Mouse (Mus musculus) kidney, postnatal 14 days (tissue): ENCODE data around the gene Ube2n.
A peak's percentile ranks its signal among the peaks of the same experiment; 100 is the strongest.

Experiments used
- DNase-seq: peaks from one replicate; pipeline ENCODE4 v3.0.0; 2022; ENCODE audit warnings: mixed read lengths

Ube2n gene

DNA sequence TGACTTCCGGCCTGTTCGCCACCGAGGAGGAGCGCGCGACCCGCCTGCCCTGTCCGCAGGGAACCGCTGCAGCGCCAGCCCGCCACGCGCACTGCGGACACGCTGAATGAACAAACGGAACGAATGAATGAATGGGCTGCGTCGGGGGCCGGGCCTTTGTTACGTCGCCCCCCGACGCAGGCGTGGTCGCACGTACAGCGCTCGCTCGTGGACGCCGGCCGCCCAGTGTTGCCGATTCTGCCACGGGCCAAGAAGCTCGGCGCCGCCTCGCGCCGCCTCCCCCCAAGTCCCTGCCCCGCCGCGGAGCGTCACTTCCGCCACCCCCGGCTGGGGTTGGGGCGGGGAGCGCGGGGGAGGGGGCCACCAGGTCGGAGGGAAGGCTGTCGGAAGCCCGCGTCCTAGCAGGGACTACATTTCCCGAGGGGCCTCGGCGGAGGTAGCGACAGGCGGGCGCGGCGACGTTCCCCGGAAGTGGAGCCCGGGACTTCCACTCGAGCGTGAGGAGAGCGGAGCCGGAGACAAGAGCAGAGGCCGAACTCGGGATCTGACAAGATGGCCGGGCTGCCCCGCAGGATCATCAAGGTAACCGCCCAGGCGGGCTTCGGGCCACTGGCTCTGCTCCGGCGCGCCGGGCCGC is at the start of gene Ube2n:
Gene Ube2n (plus strand): TSS at position 490 of the 637 bp plus-strand sequence.
- DNase-seq: peak; percentile 98

DNA sequence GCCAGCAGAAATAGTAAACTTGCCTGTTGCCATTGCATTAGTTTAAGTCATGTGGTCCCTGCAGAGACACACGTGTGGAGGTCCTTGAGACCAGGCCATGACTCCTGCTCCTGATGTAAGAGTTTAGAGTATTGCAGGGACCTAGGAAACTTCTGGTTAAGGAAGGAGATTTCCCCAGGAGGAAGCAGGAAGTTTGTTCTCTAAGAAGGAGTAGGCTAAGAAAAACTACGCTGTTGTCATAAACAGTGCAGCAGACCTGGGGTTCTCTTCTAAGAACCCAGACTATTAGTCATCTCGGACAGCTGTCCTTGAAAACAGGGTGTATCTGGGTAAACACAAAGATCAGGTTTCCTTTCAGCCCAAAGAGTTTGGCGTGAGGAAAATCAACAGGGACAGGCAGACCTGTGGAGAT is 49.5 kb upstream of the Ube2n start:
- DNase-seq: no peak

GRCm38 (mm10) chr10:95468894-95469293 is 46.1 kb upstream of the Ube2n start:
- DNase-seq: no peak

- DNase-seq: no peak
Observed at GRCm38 (mm10) chr10:95471186-95471585, 43.8 kb upstream of the Ube2n start.

DNA sequence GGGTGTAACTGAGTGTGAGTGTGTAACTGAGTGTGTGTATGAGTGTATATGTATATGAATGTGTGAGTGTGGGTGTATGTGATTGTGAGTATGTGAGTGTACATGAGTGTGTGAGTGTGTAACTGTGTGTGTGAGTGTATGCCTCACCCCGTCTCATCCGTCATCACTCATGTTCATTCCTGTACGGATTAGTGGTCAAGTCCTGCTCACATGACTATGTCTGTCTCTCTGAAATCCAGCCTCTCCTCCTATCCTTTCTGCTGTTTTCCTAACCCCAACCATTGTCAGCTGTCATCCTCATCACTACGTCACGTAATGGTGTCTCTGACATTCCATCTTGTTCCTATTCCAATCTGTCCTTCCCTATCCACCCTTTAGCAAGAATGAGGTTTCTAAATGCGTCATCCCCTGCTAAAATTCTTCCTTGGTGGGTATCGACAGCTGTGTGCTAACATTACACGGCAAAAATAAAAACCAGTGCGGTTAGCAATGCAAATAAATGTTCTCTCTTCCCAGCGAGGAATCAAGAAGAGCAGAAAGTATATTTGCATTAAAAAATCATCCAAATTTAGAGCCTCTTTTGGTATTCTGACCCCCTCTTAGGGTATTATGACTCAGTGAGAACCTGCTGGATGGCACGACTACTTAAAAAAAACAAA is 42.9 kb upstream of the Ube2n start:
- no peak for DNase-seq

- DNase-seq: peak; percentile 84
Observed at GRCm38 (mm10) chr10:95475923-95476322, 39.0 kb upstream of the Ube2n start.

DNA sequence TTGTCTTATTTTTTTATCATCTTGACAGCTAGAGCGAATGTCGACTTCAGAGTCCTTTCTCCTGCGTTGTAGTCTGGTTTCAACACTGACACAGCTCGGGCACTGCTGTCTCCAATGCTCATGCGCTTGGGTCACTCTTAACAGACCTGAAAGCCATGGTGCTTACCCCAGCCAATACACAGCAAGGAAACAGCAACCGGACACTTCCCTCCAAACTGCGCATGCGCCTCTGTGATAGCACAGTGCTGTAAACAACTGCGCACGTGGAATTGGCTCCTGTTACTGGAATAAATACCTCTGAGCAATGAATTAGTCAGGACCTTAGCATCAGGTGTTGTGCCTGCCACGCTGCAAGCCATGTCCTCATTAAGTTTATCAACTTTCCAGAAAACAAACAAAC is 37.4 kb upstream of the Ube2n start:
- no peak for DNase-seq

GRCm38 (mm10) chr10:95489653-95490052 is 25.3 kb upstream of the Ube2n start:
- DNase-seq: peak; percentile 50

- DNase-seq: no peak
Observed at GRCm38 (mm10) chr10:95494268-95494667, 20.7 kb upstream of the Ube2n start.

GRCm38 (mm10) chr10:95501033-95501432 is 13.9 kb upstream of the Ube2n start:
- no peak for DNase-seq

DNA sequence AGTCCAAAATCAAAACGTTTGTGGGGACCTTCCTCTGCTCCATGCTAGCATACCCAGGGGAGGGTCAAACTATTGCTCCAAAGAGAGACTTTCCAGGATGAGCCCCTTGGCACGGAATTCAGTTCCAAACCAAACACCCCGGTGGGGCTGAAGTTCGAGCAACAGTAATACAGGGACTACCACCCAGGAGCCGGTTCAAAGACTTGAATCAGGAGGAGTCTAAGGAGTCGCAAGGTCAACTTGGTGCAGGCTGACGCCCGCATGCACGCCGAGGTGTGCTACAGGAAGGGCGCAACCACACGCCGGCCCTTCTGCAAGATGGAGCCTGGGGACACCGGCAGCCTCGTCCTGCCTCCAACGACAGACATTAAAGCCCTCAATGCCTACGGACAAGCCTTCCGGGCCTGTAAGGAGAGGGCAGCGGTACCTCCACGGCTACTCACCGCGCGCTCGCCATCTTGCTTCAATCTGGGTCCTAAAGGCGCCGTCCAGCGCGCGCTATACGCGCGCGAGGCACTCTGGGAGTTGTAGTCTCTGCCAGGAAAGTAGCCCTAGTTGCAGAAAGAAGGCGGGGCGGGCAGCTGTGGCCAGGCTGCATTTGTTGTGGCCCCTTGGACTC is 13.4 kb upstream of the Ube2n start, which contains the start of gene Mrpl42:
Gene Mrpl42 (minus strand): TSS at position 478 of the 619 bp plus-strand sequence.
- peak; percentile 93 for DNase-seq

- no peak for DNase-seq
Observed at GRCm38 (mm10) chr10:95503443-95504235, 11.3 kb upstream of the Ube2n start.

DNA sequence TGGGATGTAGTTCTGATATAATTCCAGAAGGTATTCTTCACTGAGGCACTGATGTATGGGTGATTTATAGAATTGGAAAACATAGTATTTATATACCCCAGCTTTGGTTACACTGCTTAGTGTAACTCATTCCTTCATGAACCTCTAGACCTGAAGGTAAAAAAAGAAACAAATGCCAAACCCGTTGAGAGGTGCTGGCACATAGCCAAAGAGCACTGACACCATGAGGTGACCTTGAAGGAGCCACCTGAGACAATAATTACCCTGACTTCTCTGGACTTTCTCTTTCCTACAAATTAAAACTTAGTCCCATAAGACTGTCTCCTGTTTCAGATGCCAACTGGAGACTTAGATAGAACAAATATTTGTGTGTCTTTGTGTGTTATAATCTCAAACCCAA is 10.6 kb upstream of the Ube2n start:
- peak; percentile 39 for DNase-seq

DNA sequence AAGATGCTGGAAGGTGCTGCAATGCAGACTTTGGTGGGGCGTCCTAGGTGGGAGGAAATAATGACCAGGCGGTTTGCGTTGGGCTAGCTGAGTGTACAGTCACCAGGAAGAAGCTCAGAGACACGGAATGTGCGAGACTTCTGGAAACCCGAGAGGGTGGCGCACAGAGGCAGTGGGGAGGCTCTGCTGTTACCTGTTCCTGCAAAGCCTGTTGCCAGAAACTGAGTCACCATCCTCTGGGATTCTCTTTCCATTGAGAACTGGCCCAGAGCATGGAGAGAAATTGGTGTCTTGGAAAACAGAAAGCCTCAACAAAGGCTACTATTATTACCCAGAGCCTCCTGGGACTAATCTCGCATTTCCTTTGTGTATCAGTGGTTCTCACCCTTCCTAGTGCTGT is 6.8 kb upstream of the Ube2n start:
- DNase-seq: no peak

DNA sequence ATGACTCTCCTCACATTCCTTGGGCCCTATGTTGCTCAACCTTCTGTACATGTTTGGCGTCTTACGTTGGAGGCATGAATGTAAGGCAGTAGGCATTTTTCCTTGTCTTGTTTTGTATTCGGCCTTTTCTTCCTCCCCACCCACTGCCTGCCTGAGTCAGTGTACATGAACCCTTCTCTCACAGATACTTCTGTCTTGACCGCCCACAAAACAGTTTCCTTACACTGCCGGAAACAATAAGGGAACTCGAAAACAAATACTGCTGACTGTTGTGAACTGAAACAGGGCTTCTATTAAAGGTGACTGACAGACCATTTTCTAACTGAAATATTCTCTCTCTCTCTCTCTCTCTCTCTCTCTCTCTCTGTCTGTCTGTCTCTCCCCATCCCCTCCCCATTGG is 6.2 kb upstream of the Ube2n start:
- DNase-seq: no peak

DNA sequence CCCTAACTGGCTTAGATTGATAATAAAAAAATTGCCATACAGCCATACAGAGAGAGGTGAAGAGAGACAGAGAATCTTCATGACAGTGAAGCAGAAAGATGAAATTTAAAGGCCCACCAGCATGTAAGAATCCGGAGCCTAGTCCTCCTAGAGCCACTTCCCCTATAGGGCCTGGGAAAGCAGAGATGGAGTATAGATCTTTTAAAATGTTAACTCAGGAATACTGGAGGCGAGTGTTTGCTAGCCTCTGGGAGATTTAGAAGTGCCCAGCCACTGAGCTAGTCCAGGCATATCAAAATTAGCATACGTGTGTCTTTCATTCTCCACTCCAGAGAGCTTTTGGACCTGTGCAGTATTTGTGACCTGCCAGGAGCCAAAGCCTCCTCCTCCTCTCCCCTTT is 5.7 kb upstream of the Ube2n start:
- no peak for DNase-seq

GRCm38 (mm10) chr10:95512635-95513034 is 2.3 kb upstream of the Ube2n start:
- DNase-seq: no peak

GRCm38 (mm10) chr10:95513768-95514556 is 983 bp upstream of the Ube2n start:
- DNase-seq: no peak

DNA sequence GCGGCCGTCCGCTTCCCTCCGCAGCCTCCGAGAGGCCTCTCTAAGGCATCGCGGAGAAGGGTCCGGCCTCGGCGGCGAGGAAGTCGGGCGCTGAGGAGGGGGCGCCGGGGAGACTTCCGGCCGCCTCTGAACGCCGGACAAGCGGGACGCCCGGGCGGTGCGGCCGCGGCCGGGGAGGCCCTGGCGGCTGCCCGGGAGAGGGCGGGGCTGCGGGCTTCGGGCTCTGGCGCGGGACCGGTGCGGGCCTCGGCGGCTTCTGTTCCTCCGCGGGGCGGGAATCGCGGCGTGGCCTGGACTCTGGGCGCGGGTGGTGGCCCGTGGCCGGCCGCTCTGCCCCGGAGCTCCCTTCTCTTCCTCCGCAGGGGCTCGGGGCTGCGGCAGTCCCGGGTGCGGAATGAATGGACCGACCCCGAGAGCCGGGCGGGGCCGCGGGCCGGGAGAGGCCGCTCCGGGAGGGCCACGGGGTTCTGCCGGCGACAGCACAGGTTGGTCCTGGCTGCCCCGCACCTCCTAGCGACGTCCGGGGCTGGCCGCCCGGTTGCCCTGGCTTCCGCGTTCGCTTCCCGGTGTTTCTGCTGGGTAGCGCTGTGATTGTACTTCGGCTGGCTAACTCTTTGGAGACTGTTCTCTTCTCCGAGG is 467 bp downstream of the Ube2n start:
- peak; percentile 61 for DNase-seq

DNA sequence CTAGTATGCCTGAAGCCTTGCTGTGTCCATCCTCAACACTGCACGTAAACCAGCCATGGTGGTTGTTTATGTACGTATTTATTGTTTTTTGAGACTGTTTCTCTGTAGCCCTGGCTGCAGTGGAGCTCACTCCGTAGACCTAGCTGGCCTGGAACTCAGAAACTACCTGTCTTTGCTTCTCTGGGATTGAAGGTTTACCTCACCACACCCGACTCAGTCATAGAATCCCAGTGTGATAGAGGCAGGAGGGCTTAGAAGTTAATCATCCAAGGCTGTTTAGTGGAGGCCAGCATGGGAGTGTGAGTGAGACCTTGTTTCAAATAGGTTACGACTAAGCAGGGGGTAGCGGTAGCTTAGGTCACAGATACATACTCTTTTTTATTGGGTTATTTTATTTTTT is 2.7 kb downstream of the Ube2n start:
- no peak for DNase-seq

DNA sequence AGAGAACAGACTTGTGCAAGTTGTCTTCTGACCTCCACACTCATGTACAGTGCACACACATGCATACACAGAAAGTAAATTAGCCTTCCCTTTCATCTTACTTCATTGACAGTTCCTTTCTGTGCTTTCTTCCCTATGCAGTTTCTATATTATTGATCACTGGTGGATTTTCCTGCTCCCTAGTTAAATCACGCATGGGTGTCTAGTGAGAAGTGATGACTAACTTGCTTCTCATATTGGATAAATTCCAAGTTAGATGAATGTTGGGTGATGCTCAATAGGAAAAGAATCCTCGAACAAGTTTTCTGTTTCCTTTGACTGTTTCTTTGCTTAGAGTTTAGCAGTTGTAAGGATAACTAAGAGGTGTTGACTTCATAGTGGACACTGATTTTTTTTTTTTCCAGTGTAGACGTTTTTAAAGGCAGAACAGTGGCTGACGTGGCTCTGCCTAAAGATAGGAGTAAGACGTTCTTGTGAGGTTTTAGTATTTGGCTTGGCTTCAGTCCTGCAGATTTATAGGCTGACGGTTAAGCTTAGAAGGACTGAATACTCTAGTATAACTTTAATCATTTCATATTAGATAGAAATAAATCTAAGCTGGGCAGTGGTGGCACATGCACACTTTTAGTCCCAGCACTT is 10.2 kb downstream of the Ube2n start:
- DNase-seq: no peak

- DNase-seq: no peak
Observed at GRCm38 (mm10) chr10:95525871-95526270, 10.9 kb downstream of the Ube2n start.
